Mouse (Mus musculus): Measurements from ENCODE around the gene Stoml1.

- TF ChIP-seq CTCF (conservative IDR thresholded peaks at IDR 0.05; ENCODE audit: insufficient read depth, insufficient read length, low read depth, low read length) = no peak
- no peak for TF ChIP-seq POLR2A (IDR thresholded peaks at IDR 0.05; ENCODE audit: low read depth, low read length)
These were observed 9.5 kb downstream of the Stoml1 start for GRCm38 (mm10) chr9:58262507-58262906.

All from kidney, adult 2 months (tissue).